Mouse (Mus musculus) heart, adult 2 months (tissue): ENCODE results near the gene Smim1. TPM values are rescaled to one million over a fixed set of nuclear protein-coding genes. Genes with fewer than 3 reads are reported as not detected.

ENCODE experiments used
- DNase-seq, 2 experiments: peaks; one replicate each; pipeline ENCODE4 v3.0.0; 2021
- H3K27ac ChIP-seq: fragments of 200-600 bp; 2 replicates; pipeline ENCODE4 v1.8.1; 2022
- H3K27me3 ChIP-seq: fragments of 200-500 bp; 2 replicates; pipeline ENCODE4 v1.6.1; 2012; ENCODE audit warnings: mild to moderate bottlenecking, low read length, inconsistent platforms, mixed read lengths; ENCODE audit not compliant: control insufficient read depth, insufficient read depth
- H3K36me3 ChIP-seq: fragments of 200-500 bp; 2 replicates; pipeline ENCODE4 v1.6.1; 2012; ENCODE audit warnings: low read length, inconsistent platforms; ENCODE audit not compliant: control insufficient read depth, insufficient read depth
- H3K4me1 ChIP-seq: fragments of 200-500 bp; 2 replicates; pipeline ENCODE4 v1.6.1; 2011; ENCODE audit warnings: low read length; ENCODE audit not compliant: control insufficient read depth, insufficient read depth
- H3K4me3 ChIP-seq: fragments of 200-600 bp; 2 replicates; pipeline ENCODE4 v1.8.1; 2022
- H3K79me2 ChIP-seq: fragments of 200-500 bp; replicated peaks from 2 replicates; pipeline ENCODE4 v1.6.1; 2012; ENCODE audit warnings: mild to moderate bottlenecking, inconsistent platforms, low read length, moderate library complexity, mixed read lengths; ENCODE audit not compliant: control insufficient read depth, insufficient read depth
- H3K9ac ChIP-seq: fragments of 200-500 bp; 2 replicates; pipeline ENCODE4 v1.6.1; 2012; ENCODE audit warnings: low read depth, mild to moderate bottlenecking, control low read depth, inconsistent platforms, low read length, mixed read lengths
- CTCF ChIP-seq: fragments of 200-600 bp; IDR thresholded peaks from 2 replicates; pipeline ENCODE4 v1.8.1; 2022; ENCODE audit warnings: antibody characterized with exemption, mild to moderate bottlenecking, moderate library complexity
- EP300 ChIP-seq: fragments of 200-500 bp; IDR thresholded peaks from 2 replicates; pipeline ENCODE4 v1.6.1; 2011; ENCODE audit warnings: low read depth, low read length, control low read depth; ENCODE audit not compliant: insufficient read depth
- POLR2A ChIP-seq: fragments of 200-500 bp; IDR thresholded peaks from 2 replicates; pipeline ENCODE4 v1.6.1; 2011; ENCODE audit warnings: mild to moderate bottlenecking, low read depth, low read length, control low read depth; ENCODE audit not compliant: insufficient read depth
- WGBS: fragments of 180-500 bp; shearing (Covaris S2); methylation state at CpG from one replicate; pipeline ENCODE4 v1.1.7; 2018; 5-methylcytosine and 5-hydroxymethylcytosine counted together
- intact Hi-C: fragments of 180-260 bp; cut with DNase I; formaldehyde crosslinking; loops from one replicate; pipeline ENCODE4 v1.15.1; 2025
- polyA plus RNA-seq: library from polyadenylated mRNA; depleted of rRNA; stranded (reverse); fragments of >200 nt; gene quantifications from 2 replicates; pipeline ENCODE4 v1.2.3, GENCODE M21; 2012; rRNA removed
- total RNA-seq, 2 experiments: library from RNA; stranded (reverse); gene quantifications; 2 replicates each; pipeline ENCODE4 v1.2.3; 2021

Gene Smim1
- total and polyA plus RNA-seq, 3 experiments = 5.7 to 24.7 (median 7.8) TPM

- Histone ChIP-seq H3K79me2 (peaks cover 3% of the 10 kb centered on the region), H3K36me3 (no peaks in the 10 kb centered on the region), H3K9ac (peak overlapping the region; percentile 51; the same call in 1 of the 2 replicates), H3K27me3 (no peaks in the 10 kb centered on the region), H3K4me3 (peak overlapping the region; percentile 87), H3K4me1 (peaks cover 3% of the 10 kb centered on the region), H3K27ac (no peak overlapping the region; the same call in 1 of the 2 replicates)
- DNase-seq = no peak
- intact Hi-C loops = loop anchor here (1.0 to 2.0 kb wide), 2 partner anchors 19 to 37 kb away; partner anchors contain the start of gene A430005L14Rik
- WGBS = 32% methylated on average over 6 of the region's 6 CpGs
- TF ChIP-seq EP300 (no peak), POLR2A (no peak), CTCF (no peak)
Measured at GRCm38 (mm10) chr4:153975768-153976167, 50.3 kb downstream of the Smim1 start.

DNA sequence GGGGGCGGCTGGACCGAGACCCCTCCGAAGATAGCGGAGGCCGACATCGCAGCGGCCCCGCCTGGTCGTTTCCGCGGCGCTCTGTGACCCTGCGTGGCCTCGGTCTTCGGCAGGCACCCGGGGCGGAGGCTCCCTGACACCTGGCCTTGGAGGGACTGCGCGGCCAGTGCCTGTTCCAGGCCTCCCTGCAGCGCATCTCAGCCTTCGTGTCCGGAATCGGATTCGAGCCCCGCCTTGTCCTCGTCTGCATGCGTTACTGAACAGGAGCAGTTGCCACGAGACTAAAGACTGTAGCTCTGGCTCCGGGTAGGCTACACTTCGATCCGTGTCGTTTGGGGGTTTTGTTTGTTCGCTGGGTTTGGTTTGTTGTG, 50.8 kb downstream of the Smim1 start:
- intact Hi-C loops = loop anchor here (1.0 to 2.0 kb wide), 2 partner anchors 18 to 37 kb away; partner anchors contain the start of gene A430005L14Rik
- no peak for DNase-seq

DNA sequence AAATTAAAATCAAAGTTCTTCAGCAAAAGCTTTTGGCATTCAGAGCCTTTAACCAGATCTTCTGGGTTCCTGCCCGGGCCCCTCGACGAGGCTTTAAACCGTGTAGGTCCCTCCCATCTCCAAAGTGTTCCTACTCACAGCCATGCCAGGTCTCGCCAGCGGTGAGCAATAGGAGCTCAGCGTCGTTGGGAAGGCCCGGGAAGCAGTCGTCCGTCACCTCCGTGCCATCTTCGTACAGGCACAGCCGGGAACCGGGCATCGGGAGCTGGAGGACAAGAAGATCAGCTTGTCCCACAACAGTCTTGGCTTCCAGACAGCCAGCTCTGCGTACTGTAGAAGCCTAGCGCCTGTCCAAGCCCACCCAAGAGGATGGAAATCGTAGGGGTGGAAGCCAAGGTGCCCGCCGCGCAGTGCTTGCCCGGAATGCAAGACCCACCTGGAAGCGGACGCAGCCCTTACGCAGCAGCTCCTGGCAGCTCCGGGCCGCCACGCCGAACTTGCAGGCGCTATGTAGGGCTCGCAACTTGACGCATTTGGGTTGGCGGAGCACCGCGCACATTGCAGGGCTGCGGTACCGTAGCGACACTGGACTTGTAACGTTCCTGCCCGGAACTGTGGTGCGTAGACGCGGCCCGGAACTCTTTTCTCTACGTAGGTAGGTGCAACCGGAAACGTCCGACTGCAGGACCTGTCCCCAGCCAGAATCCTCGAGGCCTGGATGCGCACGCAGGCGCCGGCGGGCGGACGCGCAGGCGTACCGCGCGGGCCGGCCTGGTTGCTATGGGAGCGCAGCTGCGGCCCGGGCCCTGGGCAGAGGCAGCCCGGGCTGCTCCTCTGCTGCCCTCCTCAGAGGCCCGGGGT, 51.4 kb downstream of the Smim1 start, which contains the start of the genes Dffb and Cep104:
Dffb (minus strand) TSS at position 696 of the 861 bp plus-strand sequence.
Cep104 (plus strand) TSS at position 764 of the 861 bp plus-strand sequence.
- TF ChIP-seq CTCF = no peak
- 0 out of 2 replicates have a peak, but pooled peaks have one; percentile 57 for TF ChIP-seq EP300
- peak; percentile 70; the same call in 1 of the 2 replicates for TF ChIP-seq POLR2A
- peaks cover 3% of the 10 kb centered on the region for H3K79me2 ChIP-seq
- peak; percentile 95 to 96 for DNase-seq
- H3K4me3 ChIP-seq = peak within 1 kb of the TSS; percentile 87
- H3K36me3 ChIP-seq = no peaks in the 10 kb centered on the region
- H3K4me1 ChIP-seq = peaks cover 3% of the 10 kb centered on the region
- intact Hi-C loops = loop anchor here (1.0 to 2.0 kb wide), 2 partner anchors 18 to 38 kb away; partner anchors contain the start of gene A430005L14Rik
- H3K9ac ChIP-seq = peak within 1 kb of the TSS; percentile 89
- peak within 1 kb of the TSS; percentile 81 for H3K27ac ChIP-seq
- WGBS = under 1% methylated on average over 68 of the region's 68 CpGs
- H3K27me3 ChIP-seq = no peaks in the 10 kb centered on the region

More for the DNA sequence above, 50.8 kb downstream of the Smim1 start:
- H3K27me3 ChIP-seq = no peaks in the 10 kb centered on the region
- TF ChIP-seq EP300 = no peak
- TF ChIP-seq POLR2A = no peak
- TF ChIP-seq CTCF = no peak
- peaks cover 3% of the 10 kb centered on the region for H3K79me2 ChIP-seq
- H3K27ac ChIP-seq = peak overlapping the region; percentile 81
- WGBS = 1% methylated on average over 33 of the region's 33 CpGs
- H3K36me3 ChIP-seq = no peaks in the 10 kb centered on the region
- peaks cover 3% of the 10 kb centered on the region for H3K4me1 ChIP-seq
- H3K4me3 ChIP-seq = peak overlapping the region; percentile 87
- H3K9ac ChIP-seq = peak overlapping the region; percentile 87

Other genes starting within 250 kb of the Smim1 start
- gene A430005L14Rik, start 69.0 kb downstream of the Smim1 start, total RNA-seq = 10 to 100 TPM; 14.1 to 16.2 TPM
- gene A430005L14Rik, start 69.0 kb downstream of the Smim1 start, polyA plus RNA-seq = 15.5 and 21.1 TPM in 2 replicates
- gene Dffb, start 51.1 kb downstream of the Smim1 start, total RNA-seq = 1 to 10 TPM; 2.7 to 3.0 TPM
- gene Dffb, start 51.1 kb downstream of the Smim1 start, polyA plus RNA-seq = 5.3 and 7.7 TPM in 2 replicates
- gene Cep104, start 51.0 kb downstream of the Smim1 start, total RNA-seq = 10 to 100 TPM; 28.1 to 31.5 TPM
- 19.6 and 20.1 TPM in 2 replicates for gene Cep104, start 51.0 kb downstream of the Smim1 start, polyA plus RNA-seq
- gene Lrrc47, start 14.5 kb downstream of the Smim1 start, total RNA-seq = 10 to 100 TPM; 28.6 to 28.7 TPM
- gene Lrrc47, start 14.5 kb downstream of the Smim1 start, polyA plus RNA-seq = 29.7 and 35.6 TPM in 2 replicates
- not detected for gene Ccdc27, start 16.4 kb upstream of the Smim1 start, total RNA-seq
- gene Ccdc27, start 16.4 kb upstream of the Smim1 start, polyA plus RNA-seq = not detected in 2 replicates
- gene Trp73, start 114.0 kb upstream of the Smim1 start, total RNA-seq = not detected
- 0.39 TPM in 1 of 2 replicates, not detected in the other for gene Trp73, start 114.0 kb upstream of the Smim1 start, polyA plus RNA-seq
- 10 to 100 TPM; 11.8 to 12.3 TPM for gene Wrap73, start 116.1 kb upstream of the Smim1 start, total RNA-seq
- 16.9 and 17.9 TPM in 2 replicates for gene Wrap73, start 116.1 kb upstream of the Smim1 start, polyA plus RNA-seq
- 100 to 1,000 TPM; 121 to 130 TPM for gene Tprgl, start 134.4 kb upstream of the Smim1 start, total RNA-seq
- gene Tprgl, start 134.4 kb upstream of the Smim1 start, polyA plus RNA-seq = 147 and 204 TPM in 2 replicates
- 1 to 10 TPM; 4.1 to 4.9 TPM for gene Megf6, start 144.5 kb upstream of the Smim1 start, total RNA-seq
- 4.3 and 4.5 TPM in 2 replicates for gene Megf6, start 144.5 kb upstream of the Smim1 start, polyA plus RNA-seq